Mouse (Mus musculus) liver, embryonic 18 days (tissue): Measurements from ENCODE around the gene Prss38. TPM values are rescaled to one million over a fixed set of nuclear protein-coding genes. Genes with fewer than 3 reads are reported as not detected.

ENCODE experiments used
- polyA plus RNA-seq: library from polyadenylated mRNA; depleted of rRNA; stranded (reverse); fragments of >200 nt; gene quantifications from 2 replicates; pipeline ENCODE4 v1.2.3, GENCODE M21; 2012; rRNA removed

The Prss38 gene
- polyA plus RNA-seq: not detected in 2 replicates

GRCm38 (mm10) chr11:59375475-59375874 is at the start of gene Prss38:
Gene Prss38, minus strand, starts transcription at chr11:59375657.

Other genes starting within 250 kb of the Prss38 start
- 0.66 and 0.73 TPM in 2 replicates for gene Obscn, start 239.3 kb downstream of the Prss38 start, polyA plus RNA-seq
- 5.3 and 5.9 TPM in 2 replicates for gene Iba57, start 211.9 kb downstream of the Prss38 start, polyA plus RNA-seq
- gene Gjc2, start 192.4 kb downstream of the Prss38 start, polyA plus RNA-seq: 0.28 and 0.41 TPM in 2 replicates
- 40.7 and 42.7 TPM in 2 replicates for gene Guk1, start 183.4 kb downstream of the Prss38 start, polyA plus RNA-seq
- 21.8 and 24.0 TPM in 2 replicates for gene Mrpl55, start 173.2 kb downstream of the Prss38 start, polyA plus RNA-seq
- gene 2310033P09Rik, start 167.3 kb downstream of the Prss38 start, polyA plus RNA-seq: 13.5 and 13.8 TPM in 2 replicates
- 274 and 291 TPM in 2 replicates for gene Arf1, start 147.4 kb downstream of the Prss38 start, polyA plus RNA-seq
- not detected in 2 replicates for gene Wnt3a, start 84.9 kb downstream of the Prss38 start, polyA plus RNA-seq
- 0.23 and 0.26 TPM in 2 replicates for gene Wnt9a, start 68.7 kb downstream of the Prss38 start, polyA plus RNA-seq
- 2.3 and 2.5 TPM in 2 replicates for gene Jmjd4, start 74.4 kb upstream of the Prss38 start, polyA plus RNA-seq
- 19.8 and 21.5 TPM in 2 replicates for gene Snap47, start 75.5 kb upstream of the Prss38 start, polyA plus RNA-seq
- gene Zfp867, start 96.8 kb upstream of the Prss38 start, polyA plus RNA-seq: 1.1 and 1.2 TPM in 2 replicates
- gene Zkscan17, start 151.1 kb upstream of the Prss38 start, polyA plus RNA-seq: 2.7 and 3.4 TPM in 2 replicates
- 0.89 and 1.00 TPM in 2 replicates for gene Nlrp3, start 165.9 kb upstream of the Prss38 start, polyA plus RNA-seq
- gene Olfr222, start 200.6 kb upstream of the Prss38 start, polyA plus RNA-seq: not detected in 2 replicates
- gene Olfr223, start 217.6 kb upstream of the Prss38 start, polyA plus RNA-seq: not detected in 2 replicates